ENCODE assay signal across 8 mouse cellular contexts in the genomic region with DNA sequence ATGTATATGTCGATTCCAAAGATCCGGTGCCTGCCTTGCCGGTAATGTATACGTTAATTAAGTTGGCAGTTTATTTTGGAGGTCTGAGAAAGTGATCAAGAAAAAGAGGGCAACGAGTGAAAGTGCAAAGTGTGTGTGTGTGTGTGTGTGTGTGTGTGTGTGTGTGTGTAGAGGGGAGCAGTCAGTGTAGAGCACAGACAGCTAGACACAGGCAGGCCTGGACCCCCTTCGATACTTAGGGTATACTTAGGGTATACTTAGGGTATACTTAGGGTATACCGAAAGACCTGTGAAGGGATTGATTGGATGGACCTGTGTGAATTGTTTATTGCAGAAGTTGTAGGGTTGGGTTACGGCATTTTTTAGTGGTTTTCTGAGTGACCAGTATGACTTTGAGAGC. TPM values are rescaled to one million over a fixed set of nuclear protein-coding genes. Genes with fewer than 3 reads are reported as not detected.
DNase-seq lines count a peak whose midpoint lies in the region; ATAC-seq and TF ChIP-seq lines count a peak whose summit lies in the region.

No protein-coding gene starts in this region.

- H3K27ac ChIP-seq in heart, embryonic 14.5 days (replicated peaks in 1 of 2; ENCODE audit: control insufficient read depth in 1 of 2, insufficient read depth in 1 of 2, low read depth in 2 of 2, low read length in 2 of 2), result peak overlapping the region in 1 of 2 experiments; percentile 76; a peak in 1 of 4 replicates
- no peak overlapping the region for H3K27ac ChIP-seq in forebrain, embryonic 14.5 days (ENCODE audit: low read depth, low read length)
- H3K27ac ChIP-seq in limb, embryonic 12.5 days, result no peak overlapping the region

- DNase-seq in heart, adult 9 months (ENCODE audit: low spot score in 2 of 2), result no peak
- no peak for DNase-seq in G1E (ENCODE audit: low spot score)
- peak; percentile 14 for DNase-seq in forebrain, embryonic 14.5 days (ENCODE audit: low spot score)
- peak; percentile 11 for DNase-seq in retina, postnatal 1 day
- no peak for DNase-seq in ovary, postnatal 14 days (ENCODE audit: low spot score)
- DNase-seq in adrenal gland, postnatal 4 days (ENCODE audit: low spot score in 2 of 2), result no peak

- WGBS in heart, embryonic 14.5 days, result 20% methylated on average over 8 of the region's 8 CpGs
- WGBS in forebrain, embryonic 14.5 days, result 28% methylated on average over 8 of the region's 8 CpGs
- WGBS in limb, embryonic 12.5 days, result 22% methylated on average over 8 of the region's 8 CpGs

- H3K9ac ChIP-seq in heart, embryonic 14.5 days (ENCODE audit: low read length), result peak overlapping the region; percentile 94
- H3K9ac ChIP-seq in forebrain, embryonic 14.5 days (ENCODE audit: low read length), result peak overlapping the region; percentile 82
- peak overlapping the region; percentile 14 for H3K9ac ChIP-seq in limb, embryonic 12.5 days (replicated peaks)

- H3K27me3 ChIP-seq in heart, embryonic 14.5 days (ENCODE audit: control insufficient read depth, insufficient read depth, low read length), result no peaks in the 10 kb centered on the region
- no peaks in the 10 kb centered on the region for H3K27me3 ChIP-seq in G1E (ENCODE audit: insufficient read depth, low read length)
- no peaks in the 10 kb centered on the region for H3K27me3 ChIP-seq in forebrain, embryonic 14.5 days (replicated peaks; ENCODE audit: control insufficient read depth, insufficient read depth, low read length)
- no peaks in the 10 kb centered on the region for H3K27me3 ChIP-seq in limb, embryonic 12.5 days

- no peak for TF ChIP-seq CTCF in G1E (IDR thresholded peaks at IDR 0.05; ENCODE audit: low read depth, low read length)

- ATAC-seq in heart, embryonic 14.5 days (ENCODE audit: insufficient number of reproducible peaks, insufficient read depth, low FRiP score, low read depth), result no peak
- no peak for ATAC-seq in G1E (ENCODE audit: extremely low read depth, insufficient number of reproducible peaks, low FRiP score, poor library complexity, severe bottlenecking)
- ATAC-seq in forebrain, embryonic 14.5 days, result no peak
- ATAC-seq in limb, embryonic 12.5 days (ENCODE audit: insufficient number of reproducible peaks, insufficient read depth, low FRiP score, low TSS enrichment, low read depth), result 0 out of 2 replicates have a peak, but pooled peaks have one; percentile 29

- peak overlapping the region; percentile 87 to 96 for H3K4me3 ChIP-seq in heart, embryonic 14.5 days (ENCODE audit: control insufficient read depth in 1 of 2, insufficient read depth in 1 of 2, low read depth in 1 of 2, low read length in 2 of 2)
- H3K4me3 ChIP-seq in G1E (ENCODE audit: low read depth, low read length), result peak overlapping the region; percentile 88
- peak overlapping the region; percentile 83 for H3K4me3 ChIP-seq in forebrain, embryonic 14.5 days (ENCODE audit: low read depth, low read length)
- H3K4me3 ChIP-seq in limb, embryonic 12.5 days (replicated peaks), result peak overlapping the region; percentile 77

- H3K4me2 ChIP-seq in heart, embryonic 14.5 days (ENCODE audit: low read length), result peak overlapping the region; percentile 96
- H3K4me2 ChIP-seq in forebrain, embryonic 14.5 days (ENCODE audit: low read length), result peak overlapping the region; percentile 67
- H3K4me2 ChIP-seq in limb, embryonic 12.5 days, result peak overlapping the region; percentile 59

- peaks cover 31% of the 10 kb centered on the region for H3K36me3 ChIP-seq in heart, embryonic 14.5 days (ENCODE audit: control insufficient read depth, insufficient read depth, low read length)
- H3K36me3 ChIP-seq in G1E (replicated peaks), result peaks cover 26% of the 10 kb centered on the region
- H3K36me3 ChIP-seq in forebrain, embryonic 14.5 days (ENCODE audit: control insufficient read depth, insufficient read depth, low read length), result peaks cover 19% of the 10 kb centered on the region; the same call in 1 of the 2 replicates
- H3K36me3 ChIP-seq in limb, embryonic 12.5 days, result peaks cover 29% of the 10 kb centered on the region

- H3K9me3 ChIP-seq in heart, embryonic 14.5 days (ENCODE audit: control insufficient read depth, low read length), result no peaks in the 10 kb centered on the region
- H3K9me3 ChIP-seq in G1E (replicated peaks), result no peaks in the 10 kb centered on the region
- H3K9me3 ChIP-seq in forebrain, embryonic 14.5 days (replicated peaks; ENCODE audit: control insufficient read depth, low read length), result no peaks in the 10 kb centered on the region
- no peaks in the 10 kb centered on the region for H3K9me3 ChIP-seq in limb, embryonic 12.5 days

- peaks cover 2 to 5% of the 10 kb centered on the region in 2 experiments; a peak in 2 of 4 replicates for H3K4me1 ChIP-seq in heart, embryonic 14.5 days (ENCODE audit: control insufficient read depth in 2 of 2, insufficient read depth in 2 of 2, low read length in 2 of 2)
- H3K4me1 ChIP-seq in G1E (ENCODE audit: insufficient read depth, low read depth, low read length), result peaks cover 5% of the 10 kb centered on the region
- H3K4me1 ChIP-seq in forebrain, embryonic 14.5 days (ENCODE audit: control insufficient read depth, insufficient read depth, low read length), result peaks cover 6% of the 10 kb centered on the region; the same call in 1 of the 2 replicates
- H3K4me1 ChIP-seq in limb, embryonic 12.5 days (replicated peaks), result peaks cover 9% of the 10 kb centered on the region

RNA-seq across cellular contexts. Expression of gene Ndufaf4, which starts 0.8 kb away (rescaled TPM):
- 75.6 and 80.2 TPM in 2 replicates for polyA plus RNA-seq in heart, embryonic 14.5 days (2014; fragmentation: Nextera tagmentation; extraction: Ambion mirVana)
- total RNA-seq in G1E (2014; fragmentation: Nextera tagmentation), result 23.3 and 33.0 TPM in 2 replicates
- 31.0 and 35.2 TPM in 2 replicates for total RNA-seq in G1E (2017)
- polyA plus RNA-seq in G1E (2012), result 14.6 and 15.4 TPM in 2 replicates
- polyA plus RNA-seq in forebrain, embryonic 14.5 days (2014; fragmentation: Nextera tagmentation; extraction: Ambion mirVana), result 62.9 and 69.9 TPM in 2 replicates
- 57.5 and 57.9 TPM in 2 replicates for polyA plus RNA-seq in limb, embryonic 12.5 days (2016; fragmentation: Nextera tagmentation; extraction: Ambion mirVana)
- 10 to 100 TPM; 25.6 to 26.6 TPM for total RNA-seq in adrenal gland, postnatal 4 days (2021)

RNA-seq across cellular contexts. Expression of gene Klhl32, which starts 47.7 kb away (rescaled TPM):
- 3.5 and 4.6 TPM in 2 replicates for polyA plus RNA-seq in heart, embryonic 14.5 days (2014; fragmentation: Nextera tagmentation; extraction: Ambion mirVana)
- total RNA-seq in G1E (2014; fragmentation: Nextera tagmentation), result not detected in 2 replicates
- total RNA-seq in G1E (2017), result 0.05 and 0.35 TPM in 2 replicates
- 0.02 TPM in 1 of 2 replicates, not detected in the other for polyA plus RNA-seq in G1E (2012)
- polyA plus RNA-seq in forebrain, embryonic 14.5 days (2014; fragmentation: Nextera tagmentation; extraction: Ambion mirVana), result 12.0 and 16.6 TPM in 2 replicates
- 6.7 and 7.3 TPM in 2 replicates for polyA plus RNA-seq in limb, embryonic 12.5 days (2016; fragmentation: Nextera tagmentation; extraction: Ambion mirVana)
- total RNA-seq in adrenal gland, postnatal 4 days (2021), result 1 to 10 TPM; 6.2 to 7.6 TPM

Comparison
In these comparisons a context has a peak if more than half of its experiments do, and no peak if none do; other contexts are left out.
1. H3K9ac ChIP-seq: peak in every context shown above with its lines; median percentile 94 in heart, embryonic 14.5 days; 82 in forebrain, embryonic 14.5 days; 14 in limb, embryonic 12.5 days.
2. DNase-seq: peak in forebrain, embryonic 14.5 days (single experiment) and retina, postnatal 1 day (single experiment); none in heart, adult 9 months (0 of 2), G1E (single experiment), ovary, postnatal 14 days (single experiment) and adrenal gland, postnatal 4 days (0 of 2).
3. Peak in every context shown above with its lines, with median percentiles within 50 percentile points of each other: H3K4me2 ChIP-seq and H3K4me3 ChIP-seq.